Mouse (Mus musculus) liver, embryonic 16.5 days (tissue): ENCODE measurements around the gene Shh. TPM values are rescaled to one million over a fixed set of nuclear protein-coding genes. Genes with fewer than 3 reads are reported as not detected.
A peak's percentile ranks its signal among the peaks of the same experiment; 100 is the strongest.

Experiments
- ATAC-seq: fragments of 200-750 bp; cut with Nextera tagmentation; 2 replicates; pipeline ENCODE4 v1.8.0; 2017; ENCODE audit warnings: low read depth, mild to moderate bottlenecking, moderate number of reproducible peaks, moderate library complexity
- H3K27ac ChIP-seq: fragments of 300-500 bp; sonication (generic); 2 replicates; pipeline ENCODE4 v1.5.1; 2014; ENCODE audit warnings: mild to moderate bottlenecking, low read length
- H3K27me3 ChIP-seq: fragments of 300-500 bp; sonication (generic); 2 replicates; pipeline ENCODE4 v1.6.1; 2014; ENCODE audit warnings: low read depth, low read length, mixed read lengths; ENCODE audit not compliant: control insufficient read depth, insufficient read depth
- H3K36me3 ChIP-seq: fragments of 300-500 bp; sonication (generic); 2 replicates; pipeline ENCODE4 v1.6.1; 2014; ENCODE audit warnings: mild to moderate bottlenecking; ENCODE audit not compliant: control insufficient read depth, insufficient read depth
- H3K4me1 ChIP-seq: fragments of 300-500 bp; sonication (generic); 2 replicates; pipeline ENCODE4 v1.6.1; 2014; ENCODE audit warnings: low read depth, low read length, mixed read lengths; ENCODE audit not compliant: control insufficient read depth
- H3K4me2 ChIP-seq: fragments of 300-500 bp; sonication (generic); 2 replicates; pipeline ENCODE4 v1.6.1; 2014; ENCODE audit warnings: low read depth, low read length, mixed read lengths
- H3K4me3 ChIP-seq: fragments of 300-500 bp; sonication (generic); 2 replicates; pipeline ENCODE4 v1.5.1; 2014; ENCODE audit warnings: low read depth, mild to moderate bottlenecking, low read length
- H3K9ac ChIP-seq: fragments of 300-500 bp; sonication (generic); 2 replicates; pipeline ENCODE4 v1.6.1; 2014; ENCODE audit warnings: low read depth, low read length
- H3K9me3 ChIP-seq: fragments of 300-500 bp; sonication (generic); replicated peaks from 2 replicates; pipeline ENCODE4 v1.6.1; 2016; ENCODE audit warnings: low read length; ENCODE audit not compliant: control insufficient read depth
- WGBS: fragments of 180-500 bp; shearing (Covaris S2); extraction: QIAGEN DNeasy Blood & Tissue Kit; methylation state at CpG from one replicate; pipeline ENCODE4 v1.1.7; 2014; ENCODE audit not compliant: insufficient replicate concordance; 5-methylcytosine and 5-hydroxymethylcytosine counted together
- polyA plus RNA-seq: library from polyadenylated mRNA; unstranded; fragments of >200 nt; fragmentation: Nextera tagmentation; extraction: Ambion mirVana; gene quantifications from 2 replicates; pipeline ENCODE4 v1.2.1, GENCODE M21; 2015

The Shh gene
- polyA plus RNA-seq, 1 experiment from 2014 or later, result not detected

- WGBS, result 49% methylated on average over 5 of the region's 5 CpGs
- no peaks in the 10 kb centered on the region for H3K9me3 ChIP-seq
- no peaks in the 10 kb centered on the region for H3K36me3 ChIP-seq
- H3K27ac ChIP-seq, result no peak overlapping the region
- H3K4me1 ChIP-seq, result no peaks in the 10 kb centered on the region
- no peak overlapping the region for H3K4me2 ChIP-seq
- H3K4me3 ChIP-seq, result no peak overlapping the region
- H3K9ac ChIP-seq, result no peak overlapping the region
- no peak for ATAC-seq
- H3K27me3 ChIP-seq, result peaks cover 3% of the 10 kb centered on the region
Observed at GRCm38 (mm10) chr5:28473556-28473955, 6.5 kb upstream of the Shh start.

GRCm38 (mm10) chr5:28469525-28470202 is 2.6 kb upstream of the Shh start:
- Histone ChIP-seq H3K4me2 (no peak overlapping the region), H3K36me3 (no peaks in the 10 kb centered on the region), H3K27ac (no peak overlapping the region), H3K4me3 (no peak overlapping the region), H3K27me3 (peaks cover 41% of the 10 kb centered on the region), H3K9ac (no peak overlapping the region), H3K4me1 (no peaks in the 10 kb centered on the region), H3K9me3 (no peaks in the 10 kb centered on the region)
- WGBS, result 2% methylated on average over 9 of the region's 9 CpGs
- peak; percentile 30; the same call in 1 of the 2 replicates for ATAC-seq

GRCm38 (mm10) chr5:28466351-28466750 is 705 bp downstream of the Shh start:
- Histone ChIP-seq H3K9ac (no peak overlapping the region), H3K9me3 (no peaks in the 10 kb centered on the region), H3K27me3 (peaks cover 74% of the 10 kb centered on the region), H3K36me3 (no peaks in the 10 kb centered on the region), H3K4me1 (no peaks in the 10 kb centered on the region), H3K4me2 (no peak overlapping the region), H3K27ac (no peak overlapping the region), H3K4me3 (no peak overlapping the region)
- WGBS, result under 1% methylated on average over 15 of the region's 15 CpGs
- no peak for ATAC-seq

- no peaks in the 10 kb centered on the region for H3K9me3 ChIP-seq
- peaks cover 82% of the 10 kb centered on the region for H3K27me3 ChIP-seq
- no peak for ATAC-seq
- H3K4me2 ChIP-seq, result no peak overlapping the region
- H3K27ac ChIP-seq, result no peak overlapping the region
- no peaks in the 10 kb centered on the region for H3K36me3 ChIP-seq
- WGBS, result 4% methylated on average over 18 of the region's 18 CpGs
- H3K4me3 ChIP-seq, result no peak overlapping the region
- H3K4me1 ChIP-seq, result no peaks in the 10 kb centered on the region
- no peak overlapping the region for H3K9ac ChIP-seq
Observed at GRCm38 (mm10) chr5:28465526-28465925, 1.5 kb downstream of the Shh start.

GRCm38 (mm10) chr5:28465099-28465406 is 2.0 kb downstream of the Shh start:
- Histone ChIP-seq H3K4me3 (peak overlapping the region; percentile 46; the same call in 1 of the 2 replicates), H3K9me3 (no peaks in the 10 kb centered on the region), H3K4me2 (peak overlapping the region; percentile 55; the same call in 1 of the 2 replicates), H3K36me3 (no peaks in the 10 kb centered on the region), H3K27me3 (peaks cover 87% of the 10 kb centered on the region), H3K27ac (no peak overlapping the region), H3K4me1 (no peaks in the 10 kb centered on the region), H3K9ac (no peak overlapping the region)
- no peak for ATAC-seq
- 2% methylated on average over 29 of the region's 29 CpGs for WGBS

- no peak overlapping the region for H3K9ac ChIP-seq
- WGBS, result 1% methylated on average over 74 of the region's 76 CpGs
- H3K4me2 ChIP-seq, result peak overlapping the region; percentile 55
- no peaks in the 10 kb centered on the region for H3K36me3 ChIP-seq
- ATAC-seq, result no peak
- H3K9me3 ChIP-seq, result no peaks in the 10 kb centered on the region
- H3K27me3 ChIP-seq, result peaks cover 92% of the 10 kb centered on the region
- peak overlapping the region; percentile 46 for H3K4me3 ChIP-seq
- H3K4me1 ChIP-seq, result no peaks in the 10 kb centered on the region
- H3K27ac ChIP-seq, result no peak overlapping the region
Observed at GRCm38 (mm10) chr5:28464361-28465098, 2.5 kb downstream of the Shh start.

GRCm38 (mm10) chr5:28463656-28464055 is 3.4 kb downstream of the Shh start:
- no peak overlapping the region for H3K9ac ChIP-seq

GRCm38 (mm10) chr5:28462741-28463590 is 4.1 kb downstream of the Shh start:
- 3% methylated on average over 33 of the region's 33 CpGs for WGBS

More at GRCm38 (mm10) chr5:28463656-28464055, 3.4 kb downstream of the Shh start:
- no peaks in the 10 kb centered on the region for H3K9me3 ChIP-seq
- no peaks in the 10 kb centered on the region for H3K4me1 ChIP-seq
- H3K27me3 ChIP-seq, result peaks cover 100% of the 10 kb centered on the region
- no peak overlapping the region for H3K27ac ChIP-seq
- ATAC-seq, result no peak
- WGBS, result 3% methylated on average over 10 of the region's 10 CpGs
- H3K4me2 ChIP-seq, result peak overlapping the region; percentile 55
- peak overlapping the region; percentile 46; the same call in 1 of the 2 replicates for H3K4me3 ChIP-seq
- no peaks in the 10 kb centered on the region for H3K36me3 ChIP-seq

More at GRCm38 (mm10) chr5:28462741-28463590, 4.1 kb downstream of the Shh start:
- peaks cover 100% of the 10 kb centered on the region for H3K27me3 ChIP-seq
- H3K27ac ChIP-seq, result no peak overlapping the region
- H3K4me2 ChIP-seq, result no peak overlapping the region
- no peak for ATAC-seq
- H3K4me3 ChIP-seq, result no peak overlapping the region
- no peaks in the 10 kb centered on the region for H3K9me3 ChIP-seq
- H3K4me1 ChIP-seq, result no peaks in the 10 kb centered on the region; the same call in 1 of the 2 replicates
- no peaks in the 10 kb centered on the region for H3K36me3 ChIP-seq
- H3K9ac ChIP-seq, result no peak overlapping the region
